Mouse (Mus musculus): ENCODE data around the gene Hrh2.

DNA sequence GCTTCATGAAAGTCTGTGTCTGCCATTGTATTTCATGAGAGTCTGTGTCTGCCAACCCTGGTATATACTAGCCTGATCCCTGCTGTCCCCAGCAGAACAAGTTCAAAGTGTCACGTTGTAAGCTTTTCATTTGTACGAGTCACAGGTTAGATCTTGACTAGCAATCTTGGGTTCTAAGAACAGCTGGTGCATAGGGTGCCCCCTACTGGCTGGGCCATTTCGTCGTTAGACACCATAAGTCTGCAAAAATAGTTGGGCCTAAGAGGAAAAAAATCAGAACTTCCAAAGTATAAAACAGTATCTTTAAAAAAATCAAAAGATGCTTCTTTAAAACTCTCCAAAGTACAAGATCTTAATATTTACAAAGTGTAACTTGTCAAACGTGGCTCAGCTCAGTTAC, 50.5 kb downstream of the Hrh2 start:
- TF ChIP-seq CTCF (IDR thresholded peaks at IDR 0.05; ENCODE audit: insufficient read depth, low read depth, low read length) (no peak), POLR2A (IDR thresholded peaks at IDR 0.05; ENCODE audit: insufficient read depth, low read depth, low read length) (no peak)
